Mouse (Mus musculus): ENCODE measurements around the gene Slc25a41. TPM values are rescaled to one million over a fixed set of nuclear protein-coding genes. Genes with fewer than 3 reads are reported as not detected.
"Not testable (repeated sequence)": the region's sequence is repeated elsewhere in the genome, so short reads cannot be mapped to it uniquely, and the experiment has no call there.

Slc25a41 gene
- total RNA-seq, 2 experiments from 2014 or later = not detected

DNA sequence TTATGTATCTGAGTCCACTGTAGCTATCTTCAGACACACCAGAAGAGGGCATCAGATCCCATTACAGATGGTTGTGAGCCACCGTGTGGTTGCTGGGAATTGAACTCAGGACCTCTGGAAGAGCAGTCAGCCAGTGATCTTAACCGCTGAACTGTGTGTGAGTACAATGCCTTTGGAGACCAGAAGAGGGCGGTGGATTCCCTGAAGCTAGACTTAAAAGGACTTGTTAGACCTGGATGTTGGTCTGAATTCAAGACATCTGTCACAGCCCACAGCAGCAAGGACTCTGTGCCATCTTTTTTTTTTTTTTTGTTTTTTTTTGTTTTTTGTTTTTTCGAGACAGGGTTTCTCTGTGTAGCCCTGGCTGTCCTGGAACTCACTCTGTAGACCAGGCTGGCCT lies 10.2 kb upstream of the Slc25a41 start:
- DNase-seq; intact Hi-C loops (cut with DNase I): not testable (repeated sequence)

DNA sequence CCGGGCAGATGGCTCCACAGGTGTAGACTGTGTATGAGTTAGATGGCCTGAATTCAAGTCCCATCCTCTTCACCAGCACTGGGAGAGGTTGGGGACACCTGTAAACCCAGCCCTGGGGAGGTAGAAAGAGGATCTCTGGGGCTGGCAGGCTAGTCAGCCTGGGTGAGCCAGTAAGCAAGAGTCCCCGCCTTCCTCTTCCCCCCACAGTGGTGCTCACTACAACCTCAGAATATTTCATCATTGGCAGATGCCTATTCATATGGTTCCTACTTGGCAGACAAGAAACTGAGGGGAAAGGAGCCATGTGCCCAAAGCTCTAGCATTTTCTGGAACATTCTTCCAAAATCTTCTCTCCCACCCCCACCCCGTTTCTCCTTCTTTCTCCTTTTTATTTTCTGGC lies 7.4 kb upstream of the Slc25a41 start:
- intact Hi-C loops (cut with DNase I) = no loop called here
- no peak for DNase-seq

DNA sequence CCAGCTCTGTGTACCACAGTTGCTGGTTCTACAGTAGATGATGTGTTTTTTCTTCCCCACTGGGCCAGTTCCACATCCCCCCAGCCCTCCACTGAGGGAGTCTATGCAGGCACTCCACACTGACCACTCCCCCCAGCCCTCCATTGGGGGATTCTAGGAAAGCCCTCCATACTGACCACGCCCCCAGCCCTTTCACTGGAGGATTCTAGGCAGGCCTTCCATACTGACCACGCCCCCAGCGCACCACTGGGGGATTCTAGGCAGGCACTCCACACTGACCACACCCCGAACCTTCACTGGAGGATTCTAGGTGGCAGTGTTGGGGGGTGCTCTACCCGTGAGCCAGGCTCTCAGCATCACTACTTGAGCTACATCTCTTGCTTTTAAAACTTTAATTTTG lies 6.0 kb upstream of the Slc25a41 start:
- intact Hi-C loops (cut with DNase I) = no loop called here
- no peak for DNase-seq

DNA sequence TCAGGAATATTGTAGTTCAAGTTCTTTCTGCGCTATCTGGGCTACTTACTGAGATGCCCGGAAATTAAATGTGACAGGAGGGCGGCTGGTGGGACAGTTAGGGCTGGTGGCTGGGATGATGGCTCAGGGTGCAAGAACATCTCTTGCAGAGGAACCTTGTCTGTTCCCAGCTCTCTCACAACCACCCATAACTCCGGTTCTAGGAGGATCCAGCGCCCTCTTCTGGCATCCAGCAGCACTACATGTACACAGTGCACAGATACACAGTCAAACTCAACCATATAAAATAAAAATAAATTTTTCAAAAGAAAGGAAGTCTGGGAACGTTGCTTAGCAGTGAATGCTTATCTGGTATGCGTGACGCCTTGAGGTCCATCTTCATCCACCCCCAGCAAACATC lies 2.5 kb downstream of the Slc25a41 start:
- intact Hi-C loops (cut with DNase I) = no loop called here

DNA sequence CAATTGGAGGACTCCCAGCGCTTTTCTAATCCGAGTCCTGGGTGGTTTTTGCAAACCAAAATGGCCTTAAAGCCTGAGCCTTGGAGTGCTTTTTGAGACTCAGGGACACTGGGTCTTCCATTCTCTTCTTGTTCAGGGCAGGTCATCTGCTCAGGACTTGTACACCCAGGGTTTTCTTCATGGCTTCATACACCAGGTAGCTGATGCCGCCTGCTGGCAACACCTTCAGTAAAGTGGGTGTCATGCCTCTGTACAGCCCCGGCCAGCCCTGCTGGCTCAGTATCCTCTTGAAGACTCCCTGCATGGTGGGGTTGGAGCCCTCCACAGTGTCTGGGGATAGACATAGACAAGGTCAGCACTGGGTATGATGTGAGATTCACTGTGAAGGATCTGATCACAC lies 8.6 kb downstream of the Slc25a41 start:
- no peak for DNase-seq
- intact Hi-C loops (cut with DNase I) = loop anchor here (2.0 kb wide), 1 partner anchor 28 kb away; no protein-coding TSS in a partner anchor

More for the DNA sequence above, 2.5 kb downstream of the Slc25a41 start:
- DNase-seq = no peak

DNA sequence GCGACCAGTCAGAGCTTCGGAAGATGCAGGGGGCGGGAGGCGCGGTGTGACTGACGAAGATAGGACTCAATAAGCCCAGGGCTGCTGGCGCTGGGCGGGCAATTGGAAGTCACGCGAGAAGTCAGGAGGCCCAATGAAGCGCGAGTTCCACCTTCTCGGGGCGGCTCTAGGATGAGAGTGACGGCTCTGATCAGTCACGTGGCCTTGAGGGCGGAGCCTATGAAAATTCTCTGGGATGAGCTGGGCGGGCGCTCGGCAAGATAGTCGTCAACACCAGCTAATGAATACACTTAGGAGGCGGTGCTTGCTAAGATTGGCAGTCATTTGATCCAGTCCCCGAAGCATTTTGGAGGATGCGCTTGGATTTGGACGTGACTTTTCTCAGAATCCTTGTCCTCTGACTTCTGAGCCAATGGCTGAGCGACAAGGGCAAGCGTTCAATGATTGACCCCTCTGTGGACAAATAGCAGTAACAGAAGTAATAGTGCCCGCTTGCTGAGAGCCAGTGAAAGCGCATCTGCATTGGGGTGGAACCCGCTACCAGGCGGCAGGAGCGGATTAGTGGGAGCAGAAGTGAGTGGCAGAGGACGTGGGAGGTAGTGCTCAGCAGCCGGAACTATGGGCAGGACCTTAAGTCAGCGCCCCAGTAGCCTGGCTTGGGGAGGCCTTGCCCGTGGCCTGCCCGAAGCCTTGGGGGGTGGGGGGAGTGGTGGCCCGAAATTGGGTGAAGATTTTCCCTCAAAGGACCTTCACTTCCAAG lies 9.6 kb downstream of the Slc25a41 start:
- DNase-seq = peak; percentile 100
- intact Hi-C loops (cut with DNase I) = loop anchor here (2.0 kb wide), 2 partner anchors 19 to 29 kb away; no protein-coding TSS in a partner anchor

DNA sequence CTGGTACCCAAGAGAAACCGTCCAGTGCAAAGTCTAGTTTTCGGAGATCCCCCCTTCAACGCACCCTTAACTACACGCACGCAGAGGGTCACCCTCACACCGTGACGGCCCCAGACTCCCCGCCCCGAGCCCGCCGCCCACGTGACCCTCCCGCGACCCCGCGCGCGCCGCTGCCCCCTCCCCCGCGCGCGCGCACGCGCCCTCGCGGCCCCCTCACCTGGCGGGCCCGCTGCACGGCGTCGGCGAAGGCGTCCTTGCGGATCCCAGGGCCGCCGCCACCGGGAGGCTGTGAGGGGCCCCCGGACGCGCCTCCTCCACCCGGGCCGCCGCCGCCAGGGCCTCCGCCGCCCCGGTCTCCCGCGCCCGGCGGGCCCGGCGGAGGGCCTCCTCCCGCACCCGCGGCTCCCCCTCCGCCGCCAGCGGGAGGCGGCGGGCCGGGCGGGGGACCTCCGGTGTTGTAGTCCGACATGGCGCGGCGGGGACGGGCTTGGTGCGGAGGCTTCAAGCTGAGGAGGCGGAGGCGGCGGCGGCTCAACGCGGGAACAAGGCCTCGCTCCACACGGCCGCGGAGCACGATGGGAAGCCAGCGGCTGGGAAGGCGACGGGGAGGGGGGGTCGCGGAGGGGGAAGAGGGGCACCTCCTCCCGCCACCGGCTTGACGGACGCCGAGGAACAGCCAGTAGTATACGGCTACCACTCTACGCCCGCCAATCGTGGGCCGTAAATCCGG lies 10.4 kb downstream of the Slc25a41 start, which contains the start of gene Khsrp:
Gene Khsrp, minus strand, starts transcription at position 592 of the 730 bp plus-strand sequence.
- peak; percentile 56 to 64 for DNase-seq
- intact Hi-C loops (cut with DNase I) = loop anchor here (2.0 kb wide), 1 partner anchor 18 kb away; no protein-coding TSS in a partner anchor

DNA sequence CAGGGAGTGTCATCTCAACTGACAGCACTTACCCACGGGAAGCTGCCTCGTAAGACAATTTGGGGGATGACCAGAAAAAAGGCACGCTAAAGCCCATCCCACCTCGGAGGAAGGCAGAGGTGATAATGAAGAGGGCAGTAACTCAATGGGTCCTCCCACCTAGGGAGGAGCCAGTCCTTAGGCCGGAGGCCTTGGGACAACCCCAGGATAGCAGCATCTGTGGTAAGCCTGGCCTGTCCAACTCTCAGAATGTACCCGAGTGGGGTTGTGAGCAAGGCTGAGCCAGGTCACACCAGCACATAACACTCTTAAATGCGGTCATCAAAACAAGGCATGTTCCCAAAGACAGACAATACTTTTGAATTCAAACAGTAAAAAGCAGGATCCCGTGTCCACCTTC lies 11.8 kb downstream of the Slc25a41 start:
- peak in 1 of 2 experiments; percentile 27 for DNase-seq
- intact Hi-C loops (cut with DNase I) = loop anchor here (2.0 kb wide), 1 partner anchor 17 kb away; no protein-coding TSS in a partner anchor

DNA sequence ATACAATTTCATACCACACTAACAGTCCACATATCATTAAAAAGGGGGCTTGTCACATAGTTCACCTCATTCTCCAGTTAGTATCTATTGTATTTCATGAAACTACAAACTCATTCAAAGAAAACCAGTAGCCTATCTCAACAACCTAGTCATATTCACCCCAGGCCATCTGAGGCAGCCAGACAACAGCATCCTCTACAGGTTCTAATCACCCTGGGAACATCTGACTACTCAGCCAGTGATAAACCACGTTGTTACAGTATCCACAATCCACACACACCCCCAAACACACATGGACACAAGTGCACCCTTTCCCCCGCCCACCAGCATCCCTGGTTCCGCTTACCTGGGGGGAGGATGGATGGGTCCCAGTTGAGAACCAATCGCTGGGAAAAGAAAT lies 14.0 kb downstream of the Slc25a41 start:
- intact Hi-C loops (cut with DNase I) = no loop called here
- DNase-seq = no peak

DNA sequence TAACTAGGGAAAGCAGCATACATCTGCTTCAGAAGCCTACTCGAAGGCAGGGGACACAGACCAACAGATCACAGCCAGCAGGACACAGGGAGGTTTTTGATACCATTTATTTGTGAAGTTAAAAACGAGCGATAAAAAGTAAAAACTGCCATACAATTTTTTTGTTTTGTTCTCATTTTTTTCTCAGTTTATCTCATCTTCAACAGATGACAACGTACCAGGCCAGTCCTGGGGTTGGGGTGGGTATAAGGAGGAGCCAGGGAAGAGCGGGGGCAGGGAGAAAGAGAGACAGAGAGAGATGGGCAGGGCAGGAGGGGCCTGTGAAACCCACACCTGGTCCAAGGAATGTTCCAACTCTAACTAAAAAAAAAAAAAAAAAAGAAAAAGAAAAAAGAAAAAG lies 20.5 kb downstream of the Slc25a41 start:
- no peak for DNase-seq
- intact Hi-C loops (cut with DNase I) = no loop called here

DNA sequence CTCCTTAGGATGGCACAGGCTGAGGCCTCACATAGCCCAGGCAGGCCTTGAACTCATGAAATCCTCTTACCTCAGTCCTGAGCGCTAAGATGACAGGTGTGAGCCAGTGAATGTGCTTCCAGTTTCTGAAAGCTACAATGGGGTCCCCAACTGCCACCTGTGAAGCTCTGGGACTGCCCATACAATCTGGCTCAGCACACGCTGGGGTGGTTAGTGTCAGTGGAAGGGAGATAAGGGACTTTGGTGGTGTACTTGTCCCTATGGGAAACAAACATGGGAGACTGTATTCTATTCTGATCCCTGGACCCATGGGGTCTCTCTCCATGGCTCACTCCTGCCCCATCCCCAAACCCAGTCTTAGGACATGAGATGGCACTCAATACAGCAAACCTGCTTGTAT lies 21.8 kb downstream of the Slc25a41 start:
- DNase-seq = no peak
- intact Hi-C loops (cut with DNase I) = no loop called here

DNA sequence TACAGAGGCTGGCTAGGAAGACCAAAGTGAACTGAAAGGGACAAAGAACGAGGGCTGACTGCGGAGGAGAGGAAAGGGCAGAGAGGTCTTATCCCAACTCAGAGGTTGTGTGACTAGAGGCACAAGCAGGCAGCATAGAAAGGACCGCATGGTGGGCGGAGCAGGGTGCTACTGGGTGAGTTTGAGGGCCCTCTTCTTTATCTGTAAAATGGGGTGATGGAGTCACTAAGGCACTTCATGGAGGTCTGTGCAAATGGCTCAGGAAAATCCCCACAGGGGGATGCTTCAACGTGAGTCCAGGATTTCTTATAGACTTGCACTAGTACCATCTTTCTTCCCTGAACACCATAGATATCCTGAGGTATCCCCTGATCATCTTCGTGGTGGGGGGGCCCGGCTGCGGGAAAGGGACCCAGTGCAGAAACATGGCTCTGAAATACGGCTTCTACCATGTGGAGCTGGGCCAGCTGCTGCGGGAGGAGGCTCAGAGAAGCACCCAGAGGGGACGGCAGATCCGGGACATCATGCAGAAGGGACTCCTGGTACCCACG lies 29.1 kb downstream of the Slc25a41 start:
- intact Hi-C loops (cut with DNase I) = loop anchor here (2.0 kb wide), 1 partner anchor 18 kb away; the partner anchor contains the start of gene Khsrp
- no peak for DNase-seq

DNA sequence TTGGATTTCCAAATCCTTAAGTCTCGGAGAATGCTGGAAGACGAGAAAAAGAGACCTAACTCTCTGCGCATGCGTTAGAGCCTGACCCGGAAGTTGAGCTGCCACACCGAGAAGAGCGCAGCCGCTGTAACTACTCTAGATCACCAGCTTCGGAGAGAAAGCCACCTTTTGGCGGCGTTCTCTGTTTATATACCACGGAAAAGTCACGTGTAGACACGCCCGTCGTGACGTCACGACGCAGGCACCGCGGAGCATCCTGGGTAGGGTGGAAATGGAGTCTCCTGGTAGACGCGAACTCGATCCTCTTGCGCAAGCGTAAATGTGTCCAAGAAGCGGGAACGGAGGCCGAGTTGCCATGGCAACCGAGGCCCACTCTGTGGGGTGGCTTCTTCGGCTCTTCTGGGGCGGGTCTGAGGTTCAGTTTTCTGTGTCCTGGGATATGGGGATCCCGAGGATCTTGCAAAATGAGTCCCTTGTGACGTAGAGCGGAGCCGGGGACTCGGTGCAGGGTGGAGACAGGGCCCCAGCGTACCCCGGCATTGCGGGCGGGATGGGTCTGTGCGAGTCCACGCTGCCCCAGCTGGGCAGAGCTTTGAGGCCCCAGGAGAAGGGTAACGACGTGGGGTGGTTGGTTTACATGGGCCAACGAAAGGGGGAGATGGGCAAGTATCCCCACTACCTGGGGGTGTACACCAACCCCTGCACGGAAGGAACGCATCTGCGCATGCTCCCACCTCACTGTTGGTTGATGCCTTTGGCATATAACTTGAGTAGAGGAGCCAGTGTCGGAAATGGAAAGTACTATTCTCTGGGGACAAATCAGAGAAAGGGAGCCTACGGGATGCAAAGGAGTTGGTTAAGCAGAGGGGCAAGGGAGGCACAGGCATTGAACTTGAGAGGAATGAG lies 30.0 kb downstream of the Slc25a41 start, which contains the start of the genes Gtf2f1 and Gm17949:
Gene Gtf2f1, minus strand, starts transcription at position 53 of the 906 bp plus-strand sequence.
Gene Gm17949, plus strand, starts transcription at position 234 of the 906 bp plus-strand sequence.
- DNase-seq = peak; percentile 94 to 96
- intact Hi-C loops (cut with DNase I) = loop anchor here (2.0 kb wide), 1 partner anchor 19 kb away; the partner anchor contains the start of gene Khsrp

DNA sequence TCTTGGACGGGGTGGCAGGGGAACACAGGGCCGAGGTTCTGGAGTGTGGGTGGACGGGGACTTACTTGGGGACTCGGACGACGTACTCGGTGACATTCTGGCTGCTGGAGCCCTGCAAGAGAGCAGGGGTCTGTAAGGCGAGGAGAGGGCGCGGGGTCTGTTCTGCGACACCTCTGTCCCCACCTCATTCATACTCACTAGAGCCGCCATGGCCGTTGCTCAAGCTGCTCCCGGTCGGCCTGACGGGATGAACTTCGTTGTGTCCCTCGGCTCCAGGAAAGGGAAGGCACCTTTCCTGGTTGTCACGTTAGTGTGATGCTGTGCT lies 30.6 kb downstream of the Slc25a41 start:
- intact Hi-C loops (cut with DNase I) = no loop called here
- DNase-seq = no peak

DNA sequence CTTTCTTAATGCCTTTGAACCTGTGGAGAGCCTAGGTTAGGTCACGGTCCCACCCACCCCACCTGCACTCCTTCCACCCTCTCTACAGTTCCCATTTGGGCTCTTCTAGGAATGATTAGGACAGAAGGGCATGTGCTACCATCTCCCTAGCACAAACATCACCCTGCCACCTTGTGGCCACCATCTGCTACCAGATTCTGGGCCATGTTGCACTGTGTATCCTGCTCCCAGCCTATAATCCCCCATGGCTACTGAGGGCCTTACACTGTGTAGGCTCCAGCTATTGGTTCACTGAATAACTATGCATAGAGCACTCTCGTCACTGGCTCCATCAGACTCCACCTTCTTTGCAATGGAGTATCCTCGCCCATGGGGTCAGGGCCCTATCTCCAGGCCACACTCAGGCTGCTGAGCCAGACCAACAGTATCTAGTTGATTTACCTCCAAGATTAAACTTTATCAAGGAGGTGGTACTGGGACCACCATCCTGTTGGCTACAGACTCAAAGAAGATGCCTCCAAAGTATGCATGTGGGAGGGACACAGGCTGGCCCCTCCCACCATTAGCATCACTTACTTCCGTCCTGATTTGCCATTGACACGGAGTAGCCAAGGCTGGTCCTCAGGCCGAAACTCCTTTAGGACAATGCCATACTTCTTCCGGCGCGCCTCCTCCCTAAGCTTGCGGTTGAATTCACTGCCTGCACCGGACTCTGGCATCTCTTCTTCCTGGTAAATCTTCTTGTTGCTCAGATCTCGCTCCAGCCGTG lies 34.1 kb downstream of the Slc25a41 start:
- DNase-seq = peak in 1 of 2 experiments; percentile 32
- intact Hi-C loops (cut with DNase I) = no loop called here

DNA sequence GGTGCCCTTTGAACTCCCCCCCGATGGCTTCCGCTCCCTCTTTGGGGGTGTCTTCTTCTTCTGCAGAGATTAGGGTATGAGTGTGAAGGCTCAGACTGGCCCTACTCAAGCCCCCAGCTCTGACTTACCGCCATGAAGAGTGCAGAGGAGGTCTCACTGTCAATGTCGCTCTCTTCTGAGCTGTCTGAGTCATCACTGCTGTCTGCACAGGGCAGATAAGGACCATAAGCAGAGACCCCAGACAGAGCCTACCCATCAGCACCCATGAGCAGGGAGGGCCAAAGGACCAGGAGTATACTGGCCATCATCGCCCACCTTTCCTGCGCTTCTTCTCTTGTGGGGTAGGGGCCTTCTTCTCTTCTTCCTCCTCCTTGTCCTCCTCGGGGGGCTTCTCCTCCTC lies 37.5 kb downstream of the Slc25a41 start:
- DNase-seq = no peak

DNA sequence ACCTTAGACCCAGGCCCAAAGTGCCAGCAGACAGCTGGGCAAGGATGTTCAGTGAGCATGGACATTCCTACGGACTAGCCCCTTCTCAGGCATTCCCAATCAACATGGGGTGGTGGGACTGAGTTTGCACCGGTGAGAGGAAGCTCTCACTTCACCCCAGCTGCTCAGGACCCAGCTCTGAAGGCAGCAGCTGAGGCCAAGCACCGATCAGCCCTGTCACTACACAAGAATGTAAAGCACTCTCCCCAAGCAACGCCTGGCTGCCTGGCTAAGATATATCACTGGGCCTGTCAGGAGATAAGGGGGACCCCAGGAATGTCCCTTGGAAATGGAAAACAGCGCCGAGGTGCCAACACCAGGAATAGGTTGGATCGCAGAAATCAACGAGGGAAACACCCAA lies 40.2 kb downstream of the Slc25a41 start:
- intact Hi-C loops (cut with DNase I) = no loop called here
- peak; percentile 32 to 37 for DNase-seq

More for the DNA sequence above, 37.5 kb downstream of the Slc25a41 start:
- intact Hi-C loops (cut with DNase I) = loop anchor here (1.0 kb wide), 1 partner anchor 114 kb away; no protein-coding TSS in a partner anchor

DNA sequence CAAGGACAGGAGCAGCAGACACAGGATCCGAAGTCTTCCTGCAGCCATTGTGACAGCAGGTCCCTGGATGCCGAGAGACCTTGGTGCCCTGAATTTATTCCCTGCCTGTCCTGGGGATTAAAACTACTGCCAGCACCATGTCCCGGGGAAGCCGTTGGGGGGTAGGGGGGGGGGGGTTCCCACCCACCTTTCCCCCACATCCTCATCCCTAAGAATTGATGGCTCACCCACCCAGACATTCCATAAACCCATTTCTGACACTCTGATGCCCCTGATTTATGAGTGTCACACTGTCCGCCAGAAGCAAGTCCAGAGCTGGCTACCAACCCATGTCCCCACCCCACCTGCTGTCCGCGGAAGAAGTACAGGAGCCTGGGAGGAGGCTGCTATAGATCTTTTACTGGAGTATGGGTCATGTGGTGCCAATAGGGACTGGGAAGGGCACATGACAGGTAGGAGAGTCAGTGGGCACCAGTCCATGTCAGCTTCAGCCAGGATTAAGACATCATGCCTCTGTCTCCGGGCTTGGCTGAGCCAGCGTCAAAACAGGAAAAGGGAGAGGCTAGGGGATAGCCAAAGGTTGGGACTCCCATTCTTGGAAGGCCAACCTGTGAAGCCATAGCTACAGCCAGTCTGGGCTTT lies 41.4 kb downstream of the Slc25a41 start, which contains the start of gene Pspn:
Gene Pspn, minus strand, starts transcription at position 51 of the 642 bp plus-strand sequence.
- intact Hi-C loops (cut with DNase I) = loop anchor here (5.0 to 10.0 kb wide), 2 partner anchors 245 to 332 kb away; partner anchors contain the start of genes Gpr108 and Trip10
- DNase-seq = peak in 1 of 2 experiments; percentile 22

All from heart, postnatal 10 days (tissue).